Mouse (Mus musculus): Measurements from ENCODE around the gene Selenop. TPM values are rescaled to one million over a fixed set of nuclear protein-coding genes. Genes with fewer than 3 reads are reported as not detected.
"Not testable (repeated sequence)": the region's sequence is repeated elsewhere in the genome, so short reads cannot be mapped to it uniquely, and the experiment has no call there.

Gene Selenop
- 93.7 and 106 TPM in 2 replicates for polyA plus RNA-seq (2015; fragmentation: Nextera tagmentation; extraction: Ambion mirVana)

DNA sequence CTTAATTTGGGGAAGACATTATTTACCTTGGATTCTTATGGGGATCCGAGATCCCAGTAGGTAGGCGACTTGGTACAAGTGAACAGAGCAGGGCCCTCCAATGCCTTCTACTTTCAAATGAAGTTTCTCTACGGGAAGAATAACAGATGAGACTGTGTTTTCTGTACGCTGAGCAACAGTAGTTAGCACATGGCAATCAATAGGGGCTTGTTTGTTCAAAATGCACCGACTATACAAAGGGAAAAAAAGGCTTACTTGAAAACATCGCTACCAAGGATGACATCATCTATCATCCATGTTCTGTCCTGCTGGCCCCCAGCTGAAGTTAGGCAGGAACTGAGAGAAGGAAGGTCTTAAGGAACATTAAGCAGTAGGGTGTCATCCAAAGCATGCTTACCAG, at the start of gene Selenop:
TSS of gene Selenop (plus strand) at position 301 of the 400 bp plus-strand sequence.
- WGBS: 88% methylated on average over 6 of the region's 6 CpGs
- Histone ChIP-seq H3K27me3 (ENCODE audit: control insufficient read depth, insufficient read depth, low read depth, low read length) (no peaks in the 10 kb centered on the region), H3K4me2 (ENCODE audit: low read length) (no peak within 1 kb of the TSS), H3K4me3 (ENCODE audit: low read depth, low read length) (no peak within 1 kb of the TSS), H3K27ac (ENCODE audit: low read length) (no peak within 1 kb of the TSS), H3K4me1 (ENCODE audit: control insufficient read depth, insufficient read depth, low read length) (0 out of 2 replicates have a peak, but pooled peaks cover 3% of the 10 kb centered on the region), H3K9ac (ENCODE audit: low read depth, low read length) (no peak within 1 kb of the TSS), H3K36me3 (ENCODE audit: control insufficient read depth, insufficient read depth, low read length) (no peaks in the 10 kb centered on the region), H3K9me3 (replicated peaks; ENCODE audit: control insufficient read depth, low read length, poor library complexity, severe bottlenecking) (no peaks in the 10 kb centered on the region)
- no peak for ATAC-seq

DNA sequence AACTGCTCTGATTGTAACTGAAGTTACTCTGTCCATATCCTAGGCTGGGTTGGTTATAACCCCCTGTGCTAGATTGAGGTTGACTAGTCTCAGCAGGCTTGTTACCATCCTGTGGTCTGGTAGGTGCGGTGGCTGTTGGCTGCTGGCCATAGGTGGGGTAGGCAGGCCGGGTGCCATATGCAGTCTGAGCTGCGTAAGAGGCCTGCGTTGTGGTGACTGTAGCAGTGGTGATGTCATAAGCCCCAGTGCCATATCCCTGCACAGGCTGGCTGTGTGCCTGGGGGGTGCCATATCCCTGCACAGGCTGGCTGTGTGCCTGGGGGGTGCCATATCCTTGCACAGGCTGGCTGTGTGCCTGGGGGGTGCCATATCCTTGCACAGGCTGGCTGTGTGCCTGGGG, 49.7 kb upstream of the Selenop start:
- 97% methylated on average over 4 of the region's 4 CpGs for WGBS
- H3K9me3 ChIP-seq (replicated peaks; ENCODE audit: control insufficient read depth, low read length, poor library complexity, severe bottlenecking); H3K36me3 ChIP-seq (ENCODE audit: control insufficient read depth, insufficient read depth, low read length); H3K4me1 ChIP-seq (ENCODE audit: control insufficient read depth, insufficient read depth, low read length); H3K4me2 ChIP-seq (ENCODE audit: low read length); H3K27me3 ChIP-seq (ENCODE audit: control insufficient read depth, insufficient read depth, low read depth, low read length); ATAC-seq; H3K9ac ChIP-seq (ENCODE audit: low read depth, low read length); H3K27ac ChIP-seq (ENCODE audit: low read length); H3K4me3 ChIP-seq (ENCODE audit: low read depth, low read length): not testable (repeated sequence)

DNA sequence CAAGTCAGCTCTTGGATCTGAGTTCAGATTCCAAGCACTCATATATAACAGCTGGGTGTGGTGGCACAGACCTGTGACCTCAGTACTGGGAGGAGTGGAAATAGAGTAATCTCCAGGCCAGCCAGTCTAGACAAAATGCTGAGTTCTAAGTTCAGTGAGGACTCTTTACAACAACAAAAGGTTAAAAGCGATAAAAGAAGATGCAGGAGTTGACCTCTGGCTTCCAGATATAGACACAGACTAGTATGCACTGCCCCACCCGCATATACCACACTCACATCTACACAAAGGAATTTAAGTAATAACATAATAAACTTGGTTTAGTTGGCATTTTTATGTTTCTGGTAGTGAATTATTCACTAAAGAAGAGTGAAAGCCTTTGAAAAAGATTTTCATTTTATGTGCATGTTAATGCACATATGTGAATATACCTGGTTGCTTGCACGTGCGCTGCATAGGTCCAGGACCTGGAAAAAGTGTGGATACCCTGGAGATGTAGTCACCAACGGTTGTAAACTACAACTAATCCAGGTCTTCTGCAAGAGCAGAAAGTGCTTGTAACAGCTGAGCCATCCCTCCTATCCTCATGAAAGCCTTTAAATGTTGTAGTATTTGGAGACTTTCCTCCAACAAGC, 45.4 kb upstream of the Selenop start:
- Histone ChIP-seq H3K27me3 (ENCODE audit: control insufficient read depth, insufficient read depth, low read depth, low read length) (no peaks in the 10 kb centered on the region), H3K4me3 (ENCODE audit: low read depth, low read length) (no peak overlapping the region), H3K27ac (ENCODE audit: low read length) (no peak overlapping the region), H3K9me3 (replicated peaks; ENCODE audit: control insufficient read depth, low read length, poor library complexity, severe bottlenecking) (no peaks in the 10 kb centered on the region), H3K9ac (ENCODE audit: low read depth, low read length) (no peak overlapping the region), H3K36me3 (ENCODE audit: control insufficient read depth, insufficient read depth, low read length) (no peaks in the 10 kb centered on the region), H3K4me1 (ENCODE audit: control insufficient read depth, insufficient read depth, low read length) (no peaks in the 10 kb centered on the region), H3K4me2 (ENCODE audit: low read length) (no peak overlapping the region)
- no peak for ATAC-seq
- 95% methylated on average over 5 of the region's 5 CpGs for WGBS

DNA sequence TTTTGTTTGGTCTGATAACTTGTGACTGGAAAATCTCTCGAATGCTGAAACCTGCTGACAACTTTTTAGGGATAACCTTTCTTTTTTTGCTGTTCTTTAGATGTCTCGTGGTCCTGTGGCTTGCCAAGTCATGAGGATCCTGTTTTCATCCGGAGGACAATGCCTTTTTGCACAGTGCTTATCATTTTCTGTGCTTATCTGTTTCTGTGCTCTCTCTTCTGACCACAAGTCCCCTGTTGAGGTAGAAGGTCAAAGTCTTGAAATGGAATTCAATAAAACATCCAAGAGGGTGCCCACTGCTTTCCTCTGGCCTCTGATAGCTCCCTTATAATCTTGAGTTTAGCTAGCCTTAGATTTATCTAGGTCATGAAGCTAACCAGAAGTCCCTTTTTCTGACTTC, 41.8 kb upstream of the Selenop start:
- no peak overlapping the region for H3K4me2 ChIP-seq (ENCODE audit: low read length)
- H3K27me3 ChIP-seq (ENCODE audit: control insufficient read depth, insufficient read depth, low read depth, low read length): no peaks in the 10 kb centered on the region
- no peak for ATAC-seq
- WGBS: 76% methylated on average over 3 of the region's 3 CpGs
- H3K4me3 ChIP-seq (ENCODE audit: low read depth, low read length): no peak overlapping the region
- H3K4me1 ChIP-seq (ENCODE audit: control insufficient read depth, insufficient read depth, low read length): no peaks in the 10 kb centered on the region
- no peak overlapping the region for H3K27ac ChIP-seq (ENCODE audit: low read length)
- H3K9ac ChIP-seq (ENCODE audit: low read depth, low read length): no peak overlapping the region
- no peaks in the 10 kb centered on the region for H3K9me3 ChIP-seq (replicated peaks; ENCODE audit: control insufficient read depth, low read length, poor library complexity, severe bottlenecking)
- H3K36me3 ChIP-seq (ENCODE audit: control insufficient read depth, insufficient read depth, low read length): no peaks in the 10 kb centered on the region

DNA sequence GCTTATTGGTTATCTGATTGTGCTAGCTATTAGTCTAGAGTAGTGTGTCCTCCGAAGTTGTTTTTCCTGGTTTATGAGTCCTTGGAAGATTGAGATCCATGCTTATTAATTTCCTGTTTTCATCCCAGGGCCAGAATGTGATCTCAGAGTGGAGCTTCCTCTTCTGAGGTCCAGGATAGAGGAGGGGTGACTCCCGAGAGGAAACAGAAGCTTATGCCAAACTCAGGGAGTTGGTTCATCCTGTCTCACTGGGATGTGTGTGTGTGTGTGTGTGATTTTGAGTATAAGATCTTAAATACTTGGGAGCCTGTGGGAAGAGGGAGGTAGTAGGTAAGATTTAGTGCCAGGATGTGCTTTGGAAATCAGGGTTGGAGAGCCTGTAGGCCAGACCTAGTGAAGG, 40.2 kb upstream of the Selenop start:
- Histone ChIP-seq H3K27ac (ENCODE audit: low read length) (no peak overlapping the region), H3K36me3 (ENCODE audit: control insufficient read depth, insufficient read depth, low read length) (no peaks in the 10 kb centered on the region), H3K4me3 (ENCODE audit: low read depth, low read length) (no peak overlapping the region), H3K4me2 (ENCODE audit: low read length) (no peak overlapping the region), H3K9ac (ENCODE audit: low read depth, low read length) (no peak overlapping the region), H3K27me3 (ENCODE audit: control insufficient read depth, insufficient read depth, low read depth, low read length) (no peaks in the 10 kb centered on the region), H3K4me1 (ENCODE audit: control insufficient read depth, insufficient read depth, low read length) (no peaks in the 10 kb centered on the region; the same call in 1 of the 2 replicates), H3K9me3 (replicated peaks; ENCODE audit: control insufficient read depth, low read length, poor library complexity, severe bottlenecking) (no peaks in the 10 kb centered on the region)
- ATAC-seq: no peak
- WGBS: 83% methylated on average over 2 of the region's 2 CpGs

DNA sequence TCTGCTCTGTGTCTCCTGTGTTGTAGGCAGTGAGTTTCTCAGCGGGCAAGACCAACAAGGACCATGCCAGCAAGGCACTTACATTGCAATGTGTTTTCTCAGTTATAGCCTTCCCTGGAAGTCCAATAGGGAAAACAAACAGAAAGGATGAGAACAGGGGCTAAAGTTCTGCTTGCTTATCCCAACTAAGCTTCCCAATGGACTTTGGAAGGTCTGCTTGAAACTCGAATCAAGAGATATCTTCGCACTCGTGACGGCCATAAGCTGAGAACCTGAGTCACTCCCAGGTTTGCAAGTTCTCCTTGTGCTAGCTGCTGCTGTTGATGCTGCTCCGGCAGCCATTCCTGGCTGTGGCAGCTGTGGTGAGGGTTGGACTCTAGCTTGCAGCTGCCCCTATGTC, 39.4 kb upstream of the Selenop start:
- Histone ChIP-seq H3K27me3 (ENCODE audit: control insufficient read depth, insufficient read depth, low read depth, low read length) (no peaks in the 10 kb centered on the region), H3K4me2 (ENCODE audit: low read length) (no peak overlapping the region), H3K4me3 (ENCODE audit: low read depth, low read length) (no peak overlapping the region), H3K9me3 (replicated peaks; ENCODE audit: control insufficient read depth, low read length, poor library complexity, severe bottlenecking) (no peaks in the 10 kb centered on the region), H3K4me1 (ENCODE audit: control insufficient read depth, insufficient read depth, low read length) (no peaks in the 10 kb centered on the region; the same call in 1 of the 2 replicates), H3K9ac (ENCODE audit: low read depth, low read length) (no peak overlapping the region), H3K36me3 (ENCODE audit: control insufficient read depth, insufficient read depth, low read length) (no peaks in the 10 kb centered on the region), H3K27ac (ENCODE audit: low read length) (no peak overlapping the region)
- no peak for ATAC-seq
- WGBS: 93% methylated on average over 6 of the region's 6 CpGs

DNA sequence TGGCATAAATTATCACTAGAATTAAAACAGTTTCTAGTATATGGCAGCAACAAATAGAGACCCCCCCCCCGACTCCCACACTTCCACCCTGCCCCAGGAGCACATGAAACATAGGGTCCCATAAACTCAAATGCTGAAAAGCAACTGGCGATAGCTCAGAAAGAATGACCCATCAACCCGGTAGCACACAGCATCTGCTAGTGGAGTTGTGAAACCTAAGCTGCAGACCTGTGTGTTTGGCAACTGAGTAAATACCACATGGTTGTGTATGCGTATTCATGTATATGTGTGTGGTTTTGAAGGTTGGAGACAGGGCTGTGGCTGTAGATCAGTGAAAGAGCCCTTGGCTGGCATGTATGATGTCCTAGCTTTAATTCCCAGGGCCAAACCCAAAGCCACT, 37.3 kb upstream of the Selenop start:
- Histone ChIP-seq H3K27ac (ENCODE audit: low read length) (no peak overlapping the region), H3K36me3 (ENCODE audit: control insufficient read depth, insufficient read depth, low read length) (no peaks in the 10 kb centered on the region), H3K4me2 (ENCODE audit: low read length) (no peak overlapping the region), H3K4me3 (ENCODE audit: low read depth, low read length) (no peak overlapping the region), H3K9ac (ENCODE audit: low read depth, low read length) (no peak overlapping the region), H3K9me3 (replicated peaks; ENCODE audit: control insufficient read depth, low read length, poor library complexity, severe bottlenecking) (no peaks in the 10 kb centered on the region), H3K27me3 (ENCODE audit: control insufficient read depth, insufficient read depth, low read depth, low read length) (no peaks in the 10 kb centered on the region), H3K4me1 (ENCODE audit: control insufficient read depth, insufficient read depth, low read length) (no peaks in the 10 kb centered on the region; the same call in 1 of the 2 replicates)
- WGBS: 96% methylated on average over 4 of the region's 4 CpGs
- ATAC-seq: no peak

DNA sequence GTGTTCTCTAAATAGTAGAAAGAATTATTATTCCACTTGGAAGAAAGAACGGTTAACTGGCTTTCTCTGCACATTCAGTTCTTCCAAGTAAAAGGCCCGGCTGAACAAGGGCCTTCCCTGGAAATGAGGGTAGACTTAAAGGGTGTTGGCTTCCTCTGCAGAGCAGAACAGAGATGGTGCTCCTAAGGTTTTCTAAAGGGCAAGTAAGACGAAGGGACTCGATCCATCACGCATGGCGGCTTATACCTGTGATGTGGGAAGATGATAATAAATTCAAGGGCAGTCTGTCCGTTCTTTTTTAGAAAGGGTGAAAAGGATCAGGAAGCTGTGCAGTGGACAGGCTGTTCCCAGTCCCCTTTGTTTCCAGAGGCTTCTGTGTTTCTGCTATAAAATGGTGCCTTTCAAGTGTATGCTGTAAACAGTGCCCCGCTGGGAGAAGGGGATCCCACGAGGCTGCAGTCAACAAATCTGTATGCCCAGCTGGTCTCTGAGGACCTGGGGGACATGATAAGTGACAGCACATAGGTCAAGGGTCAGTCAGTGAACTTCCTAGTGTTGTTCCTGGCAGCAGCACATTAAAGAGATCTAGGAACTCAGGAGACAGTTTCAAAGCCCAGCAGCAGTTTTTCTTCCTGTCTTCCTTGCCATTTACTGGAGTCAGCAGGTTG, 36.0 kb upstream of the Selenop start:
- H3K27ac ChIP-seq (ENCODE audit: low read length): no peak overlapping the region
- WGBS: 37% methylated on average over 9 of the region's 9 CpGs
- H3K9ac ChIP-seq (ENCODE audit: low read depth, low read length): no peak overlapping the region

DNA sequence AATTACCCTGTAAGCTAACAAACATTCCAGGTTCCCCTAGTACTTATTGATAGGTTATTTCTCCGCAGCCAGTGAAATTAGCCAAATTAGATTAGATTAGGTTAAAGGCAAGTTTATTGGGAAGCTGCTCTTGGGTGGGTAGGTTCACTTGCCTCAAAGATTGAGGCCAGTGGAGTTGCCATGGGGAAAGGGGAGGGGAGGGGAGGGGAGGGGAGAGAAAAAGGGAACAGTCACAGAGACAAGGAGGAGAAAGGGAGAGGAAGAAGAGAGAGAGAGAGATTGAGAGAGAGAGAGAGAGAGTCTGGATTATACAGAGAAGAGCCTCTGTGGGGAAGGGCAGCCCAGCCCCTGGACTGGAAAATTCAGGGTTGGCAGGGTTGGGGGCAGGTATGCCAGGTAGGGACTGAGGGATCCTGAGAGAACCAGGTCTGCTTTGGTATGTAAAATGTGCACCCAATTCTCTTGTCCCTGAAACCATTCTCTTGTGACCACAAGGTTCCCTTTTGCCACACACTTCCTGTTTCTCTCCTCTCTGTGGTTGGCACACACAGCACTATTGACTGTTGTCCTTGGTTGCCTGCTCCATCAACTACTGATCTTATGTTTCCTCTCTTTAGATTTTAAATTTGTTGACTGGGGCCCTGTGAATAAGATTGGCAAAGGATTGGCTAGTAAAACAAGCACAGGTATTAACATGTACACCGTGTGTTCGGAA, 34.4 kb upstream of the Selenop start:
- 92% methylated on average over 3 of the region's 3 CpGs for WGBS
- H3K27ac ChIP-seq (ENCODE audit: low read length): no peak overlapping the region
- H3K27me3 ChIP-seq (ENCODE audit: control insufficient read depth, insufficient read depth, low read depth, low read length): no peaks in the 10 kb centered on the region
- no peak for ATAC-seq
- H3K9ac ChIP-seq (ENCODE audit: low read depth, low read length): no peak overlapping the region
- no peak overlapping the region for H3K4me3 ChIP-seq (ENCODE audit: low read depth, low read length)
- H3K4me2 ChIP-seq (ENCODE audit: low read length): no peak overlapping the region
- H3K4me1 ChIP-seq (ENCODE audit: control insufficient read depth, insufficient read depth, low read length): no peaks in the 10 kb centered on the region; the same call in 1 of the 2 replicates
- no peaks in the 10 kb centered on the region for H3K36me3 ChIP-seq (ENCODE audit: control insufficient read depth, insufficient read depth, low read length)
- no peaks in the 10 kb centered on the region for H3K9me3 ChIP-seq (replicated peaks; ENCODE audit: control insufficient read depth, low read length, poor library complexity, severe bottlenecking)

More for the DNA sequence above, 36.0 kb upstream of the Selenop start:
- Histone ChIP-seq H3K9me3 (replicated peaks; ENCODE audit: control insufficient read depth, low read length, poor library complexity, severe bottlenecking) (no peaks in the 10 kb centered on the region), H3K4me2 (ENCODE audit: low read length) (no peak overlapping the region), H3K4me3 (ENCODE audit: low read depth, low read length) (no peak overlapping the region), H3K36me3 (ENCODE audit: control insufficient read depth, insufficient read depth, low read length) (no peaks in the 10 kb centered on the region), H3K4me1 (ENCODE audit: control insufficient read depth, insufficient read depth, low read length) (no peaks in the 10 kb centered on the region; the same call in 1 of the 2 replicates), H3K27me3 (ENCODE audit: control insufficient read depth, insufficient read depth, low read depth, low read length) (no peaks in the 10 kb centered on the region)
- ATAC-seq: 0 out of 2 replicates have a peak, but pooled peaks have one; percentile 51

Data from midbrain, embryonic 16.5 days (tissue).